Mouse (Mus musculus): ENCODE data around the gene Edc4. TPM values are rescaled to one million over a fixed set of nuclear protein-coding genes. Genes with fewer than 3 reads are reported as not detected.
A peak's percentile ranks its signal among the peaks of the same experiment; 100 is the strongest.

The Edc4 gene
- total RNA-seq (2015; ENCODE audit: low replicate concordance) (12.2 and 15.9 TPM in 2 replicates), total RNA-seq (2017; ENCODE audit: low replicate concordance) (22.1 and 25.5 TPM in 2 replicates)

DNA sequence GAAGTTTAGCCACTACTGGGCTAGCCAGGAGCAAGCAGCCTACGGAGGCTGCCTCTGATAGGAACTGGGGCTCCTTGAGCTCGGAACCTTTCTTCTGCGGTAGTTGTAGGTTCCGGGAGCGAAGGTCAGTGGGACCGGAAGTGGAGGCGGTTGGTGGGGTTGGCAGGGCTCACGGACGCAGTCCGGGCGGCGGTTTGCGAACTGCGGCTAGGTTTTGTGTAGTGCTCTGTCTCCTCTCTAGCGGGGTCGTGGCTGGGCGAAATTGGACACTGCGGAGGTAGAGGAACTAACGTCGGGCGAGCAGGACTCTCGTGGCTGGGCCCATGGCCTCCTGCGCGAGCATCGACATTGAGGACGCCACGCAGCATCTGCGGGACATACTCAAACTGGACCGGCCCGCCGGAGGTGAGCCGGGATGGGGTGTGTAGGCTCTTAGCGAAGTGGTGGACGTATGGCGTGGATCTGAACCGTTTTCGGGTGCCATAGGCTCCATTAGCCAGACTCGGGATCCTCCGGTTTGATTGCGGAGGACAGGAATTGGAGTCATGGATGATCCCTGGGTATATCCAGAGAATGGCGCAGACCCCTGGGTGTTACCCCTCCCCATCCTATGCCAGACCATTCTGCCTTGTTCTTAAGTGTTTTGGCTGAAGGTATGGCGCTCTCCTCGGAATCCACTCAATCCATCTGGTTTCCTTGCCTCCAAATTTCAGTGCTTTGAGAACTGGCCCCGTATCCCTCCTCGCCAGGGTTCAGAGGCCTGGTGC lies at the start of gene Edc4:
TSS of gene Edc4 (plus strand) at position 128 of the 767 bp plus-strand sequence.
- peak; percentile 97 for ATAC-seq (replicated peaks; ENCODE audit: low FRiP score, poor library complexity, severe bottlenecking)

DNA sequence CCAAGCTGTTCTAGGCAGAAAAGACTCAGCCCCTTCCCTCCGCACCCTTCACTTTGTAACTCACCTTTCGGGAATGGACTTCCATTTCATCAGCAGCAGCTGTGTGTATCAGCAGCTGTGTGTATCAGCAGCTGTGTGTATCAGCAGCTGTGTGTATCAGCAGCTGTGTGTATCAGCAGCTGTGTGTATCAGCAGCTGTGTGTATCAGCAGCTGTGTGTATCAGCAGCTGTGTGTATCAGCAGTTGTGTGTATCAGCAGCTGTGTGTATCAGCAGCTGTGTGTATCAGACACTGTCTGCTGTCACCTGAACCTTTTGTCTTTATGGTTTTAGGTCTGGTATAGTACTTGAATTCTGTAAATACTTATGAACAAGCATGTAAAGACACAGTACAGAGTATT lies 46.9 kb upstream of the Edc4 start:
- ATAC-seq (replicated peaks; ENCODE audit: low FRiP score, poor library complexity, severe bottlenecking), result peak; percentile 54

DNA sequence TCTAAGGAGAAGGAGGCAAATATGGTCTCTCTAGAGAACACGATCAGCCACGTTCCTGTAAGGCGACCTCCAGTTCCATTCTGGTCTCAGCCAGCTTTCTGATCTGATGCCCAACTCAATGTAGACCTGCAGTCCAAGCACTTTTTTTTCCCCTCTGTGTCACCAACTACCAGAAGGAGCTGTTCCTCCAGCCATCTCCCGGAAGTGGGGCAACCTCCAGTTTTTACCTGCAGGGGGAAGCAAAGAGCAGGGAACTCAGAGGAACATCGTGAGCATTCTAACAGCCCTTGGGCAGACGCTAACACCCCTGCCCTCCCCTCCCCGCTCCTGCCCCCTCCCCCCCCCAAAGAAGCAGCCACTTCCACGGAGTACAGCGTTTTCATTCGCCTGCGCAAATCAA lies 45.4 kb upstream of the Edc4 start:
- peak; percentile 90 for ATAC-seq (replicated peaks; ENCODE audit: low FRiP score, poor library complexity, severe bottlenecking)

DNA sequence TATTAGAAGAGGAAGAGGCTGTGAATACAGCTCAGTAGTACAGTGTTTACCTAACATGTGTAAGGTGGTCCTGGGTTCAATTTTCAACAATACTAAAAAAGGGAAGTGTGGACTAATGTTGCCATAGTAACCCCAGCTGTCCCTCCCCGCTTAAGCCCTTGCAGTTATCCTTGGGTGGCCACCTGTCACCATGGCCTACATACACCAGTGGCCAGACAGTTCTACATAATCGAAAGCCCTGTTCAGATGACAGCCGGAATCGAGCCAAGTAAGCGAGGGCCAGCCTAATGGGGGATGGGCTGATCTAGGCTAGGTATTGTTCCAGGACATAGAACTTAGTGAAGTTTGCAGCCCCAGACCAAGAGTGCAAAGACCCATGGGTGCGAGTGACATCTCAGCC lies 43.7 kb upstream of the Edc4 start:
- no peak for ATAC-seq (replicated peaks; ENCODE audit: low FRiP score, poor library complexity, severe bottlenecking)

DNA sequence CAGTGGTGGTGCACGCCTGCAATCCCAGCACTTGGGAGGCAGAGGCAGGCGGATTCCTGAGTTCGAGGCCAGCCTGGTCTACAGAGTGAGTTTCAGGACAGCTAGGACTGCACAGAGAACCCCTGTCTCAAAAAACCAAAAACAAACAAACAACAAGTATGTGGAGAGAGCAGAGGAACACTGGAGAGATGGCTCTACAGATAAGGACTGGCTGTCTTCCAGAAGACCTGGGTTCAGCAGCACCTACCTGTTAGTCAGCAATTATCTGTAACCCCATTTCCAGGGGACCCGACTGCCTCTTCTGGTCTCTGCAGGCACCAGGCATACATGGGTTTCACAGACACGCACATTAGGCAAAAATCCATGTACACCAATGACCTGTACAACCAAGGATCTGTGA lies 41.5 kb upstream of the Edc4 start:
- no peak for ATAC-seq (replicated peaks; ENCODE audit: low FRiP score, poor library complexity, severe bottlenecking)

DNA sequence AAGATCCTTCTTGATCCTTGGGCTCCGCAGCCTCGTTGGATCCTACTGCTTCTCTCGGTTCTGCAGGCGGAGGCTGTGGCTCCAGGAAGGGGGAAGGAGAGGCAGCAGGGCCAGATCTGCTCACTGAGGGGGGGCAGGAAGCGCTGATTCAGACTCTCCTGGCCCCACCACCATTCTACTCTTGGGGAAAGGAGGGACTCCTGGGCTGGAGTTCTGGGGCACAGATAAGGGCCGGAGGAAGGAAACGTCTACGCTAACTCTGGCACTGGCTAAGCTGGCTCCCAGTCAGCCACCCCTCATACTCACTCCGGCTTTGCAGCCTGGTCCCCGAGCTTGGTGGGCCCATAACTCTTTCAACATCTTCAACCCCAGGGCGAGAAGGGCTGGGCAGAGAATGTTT lies 34.0 kb upstream of the Edc4 start:
- no peak for ATAC-seq (replicated peaks; ENCODE audit: low FRiP score, poor library complexity, severe bottlenecking)

DNA sequence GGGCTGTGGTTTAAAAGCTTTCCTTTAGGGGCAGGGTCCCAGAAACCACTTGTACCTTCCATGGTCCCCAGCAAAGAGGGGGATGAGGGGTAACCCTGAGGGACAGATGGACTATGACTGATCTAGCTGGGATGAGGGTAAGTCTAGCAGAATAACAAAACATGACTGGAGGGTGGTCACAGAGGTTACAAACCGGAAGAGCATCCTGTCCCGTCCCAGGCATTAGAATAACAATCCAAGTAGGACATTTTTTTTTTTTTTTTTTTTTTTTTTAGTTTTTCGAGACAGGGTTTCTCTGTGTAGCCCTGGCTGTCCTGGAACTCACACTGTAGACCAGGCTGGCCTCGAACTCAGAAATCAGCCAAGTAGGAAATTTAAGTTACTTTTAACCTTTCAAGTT lies 30.7 kb upstream of the Edc4 start:
- no peak for ATAC-seq (replicated peaks; ENCODE audit: low FRiP score, poor library complexity, severe bottlenecking)

DNA sequence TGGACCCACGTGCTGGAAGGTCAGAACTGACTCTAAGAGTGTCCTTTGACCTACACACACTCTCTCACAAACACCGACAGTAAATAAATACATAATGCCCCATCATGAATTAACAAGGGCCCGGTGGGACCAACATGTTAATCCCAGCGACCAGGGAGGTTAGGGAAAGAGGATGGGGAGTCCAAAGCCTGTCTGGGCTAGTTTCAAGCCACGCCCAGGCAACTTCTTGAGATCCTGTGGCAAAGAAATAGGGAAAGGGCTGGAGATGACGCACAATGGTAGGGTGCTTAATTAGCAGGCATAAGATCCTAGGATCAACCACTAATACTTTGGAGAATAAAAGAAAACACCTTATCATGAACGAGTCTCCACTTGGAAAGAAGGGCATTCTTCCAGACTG lies 30.1 kb upstream of the Edc4 start:
- ATAC-seq (replicated peaks; ENCODE audit: low FRiP score, poor library complexity, severe bottlenecking), result no peak

DNA sequence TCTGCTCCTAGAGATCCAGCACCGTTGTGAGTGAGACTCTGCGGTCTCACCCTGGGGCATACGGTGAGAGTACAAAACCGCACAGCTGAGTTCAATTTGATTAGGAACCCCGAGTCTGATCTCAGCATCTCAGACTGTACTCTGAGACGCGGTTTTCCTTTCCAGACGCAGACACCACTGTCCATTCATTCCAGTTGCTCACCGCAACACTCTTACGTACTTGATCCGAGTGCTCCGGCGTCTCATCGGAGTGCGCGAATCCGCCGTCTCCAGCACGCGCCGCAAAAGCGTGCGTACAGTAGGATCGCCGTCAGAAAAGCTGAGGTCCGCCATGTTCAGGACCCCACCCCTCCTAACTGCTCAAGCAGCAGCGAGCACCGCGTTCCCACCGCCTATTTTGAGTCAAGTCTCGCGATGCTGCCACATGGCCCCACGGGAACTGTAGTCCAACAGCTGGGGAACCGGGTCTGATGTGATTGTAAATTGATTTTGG lies 29.0 kb upstream of the Edc4 start:
- ATAC-seq (replicated peaks; ENCODE audit: low FRiP score, poor library complexity, severe bottlenecking), result peak; percentile 79

DNA sequence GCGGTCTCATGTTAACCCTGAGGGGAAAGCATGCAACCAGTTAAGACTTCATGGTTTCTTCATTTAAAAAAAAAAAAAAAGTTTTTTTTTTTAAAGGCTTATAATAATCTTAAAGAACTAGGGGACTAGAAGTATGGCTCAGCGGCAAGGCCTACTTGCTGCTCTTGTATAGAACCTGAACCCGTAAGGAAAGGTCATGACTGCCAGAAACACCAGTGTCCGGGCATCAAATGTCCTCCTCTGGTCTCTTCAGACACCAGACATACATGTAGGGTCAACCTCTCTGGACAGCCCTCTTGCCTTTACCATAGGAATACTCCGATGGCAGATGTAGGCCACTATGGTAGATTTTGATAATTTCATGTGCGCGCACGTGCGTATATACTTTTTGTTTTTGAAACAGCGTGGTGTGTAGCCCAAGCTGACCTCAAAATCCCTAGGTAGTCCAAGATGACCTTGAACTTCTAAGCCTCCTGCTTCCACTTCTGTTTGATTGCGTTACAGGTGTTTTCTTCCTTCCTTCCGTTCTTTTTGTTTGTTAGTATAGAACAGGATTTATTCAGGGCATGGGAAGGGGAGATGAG lies 28.4 kb upstream of the Edc4 start:
- no peak for ATAC-seq (replicated peaks; ENCODE audit: low FRiP score, poor library complexity, severe bottlenecking)

DNA sequence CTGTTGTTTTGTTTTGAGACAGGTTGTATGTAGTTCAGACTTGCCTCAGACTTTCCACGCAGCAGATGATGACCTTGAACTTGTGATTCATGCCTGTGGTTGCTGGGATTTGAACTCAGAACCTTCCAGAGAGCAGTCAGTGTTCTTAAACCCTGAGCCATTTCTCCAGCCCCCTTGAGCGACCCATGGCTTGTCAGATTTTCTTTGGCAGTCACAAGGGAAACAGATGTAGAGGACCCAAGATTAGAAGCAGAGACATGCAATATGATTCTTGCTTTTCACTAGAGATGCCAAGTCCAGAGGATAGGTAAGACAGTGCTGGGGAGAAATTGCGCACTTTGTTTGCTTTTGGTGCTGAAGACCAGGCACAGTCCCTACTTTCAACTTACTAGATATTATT lies 27.5 kb upstream of the Edc4 start, which contains the start of gene Cenpt:
TSS of gene Cenpt (minus strand) at position 101 of the 400 bp plus-strand sequence.
- no peak for ATAC-seq (replicated peaks; ENCODE audit: low FRiP score, poor library complexity, severe bottlenecking)

DNA sequence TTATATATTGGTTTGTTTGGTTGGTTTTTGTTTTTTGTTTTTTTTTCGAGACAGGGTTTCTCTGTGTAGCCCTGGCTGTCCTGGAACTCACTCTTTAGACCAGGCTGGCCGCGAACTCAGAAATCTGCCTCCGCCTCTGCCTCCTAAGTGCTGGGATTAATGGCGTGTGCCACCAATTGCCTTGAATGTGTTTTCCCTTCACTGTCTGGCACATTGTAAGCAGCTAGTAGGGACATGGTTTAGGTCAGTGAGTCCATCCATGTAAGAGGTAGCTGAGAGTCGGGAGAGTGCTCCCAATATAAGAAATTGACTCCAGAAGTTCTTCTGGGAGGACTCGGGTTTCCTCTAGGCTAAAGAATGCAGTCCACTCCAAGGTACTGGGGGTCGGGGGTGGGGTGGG lies 26.4 kb upstream of the Edc4 start:
- ATAC-seq (replicated peaks; ENCODE audit: low FRiP score, poor library complexity, severe bottlenecking), result no peak

DNA sequence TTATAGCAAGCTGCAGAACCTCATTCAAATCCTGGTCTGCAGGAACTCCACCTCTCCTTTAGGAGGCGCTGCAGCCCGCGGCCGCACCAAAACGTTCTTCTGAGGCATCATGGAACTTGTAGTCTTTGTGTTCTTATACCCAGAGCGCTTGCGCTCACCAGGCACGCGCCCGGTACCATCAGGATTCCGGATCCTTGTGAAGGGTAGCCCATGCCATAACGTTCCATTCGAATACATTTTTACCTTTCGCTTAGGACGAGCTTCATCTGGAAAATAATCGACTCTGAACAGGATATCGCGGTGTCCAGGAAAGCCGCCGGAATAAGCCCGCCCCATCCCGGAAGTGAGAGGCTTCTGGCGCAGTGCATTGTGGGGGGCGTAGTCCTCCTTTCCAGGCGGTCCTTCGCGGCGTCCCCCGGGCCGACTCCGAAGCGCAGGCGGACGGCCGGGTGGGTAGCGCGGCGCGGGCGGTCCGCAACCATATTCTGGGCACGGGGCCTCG lies 25.9 kb upstream of the Edc4 start, which contains the start of gene Thap11:
TSS of gene Thap11 (plus strand) at position 418 of the 502 bp plus-strand sequence.
- ATAC-seq (replicated peaks; ENCODE audit: low FRiP score, poor library complexity, severe bottlenecking), result peak; percentile 73

DNA sequence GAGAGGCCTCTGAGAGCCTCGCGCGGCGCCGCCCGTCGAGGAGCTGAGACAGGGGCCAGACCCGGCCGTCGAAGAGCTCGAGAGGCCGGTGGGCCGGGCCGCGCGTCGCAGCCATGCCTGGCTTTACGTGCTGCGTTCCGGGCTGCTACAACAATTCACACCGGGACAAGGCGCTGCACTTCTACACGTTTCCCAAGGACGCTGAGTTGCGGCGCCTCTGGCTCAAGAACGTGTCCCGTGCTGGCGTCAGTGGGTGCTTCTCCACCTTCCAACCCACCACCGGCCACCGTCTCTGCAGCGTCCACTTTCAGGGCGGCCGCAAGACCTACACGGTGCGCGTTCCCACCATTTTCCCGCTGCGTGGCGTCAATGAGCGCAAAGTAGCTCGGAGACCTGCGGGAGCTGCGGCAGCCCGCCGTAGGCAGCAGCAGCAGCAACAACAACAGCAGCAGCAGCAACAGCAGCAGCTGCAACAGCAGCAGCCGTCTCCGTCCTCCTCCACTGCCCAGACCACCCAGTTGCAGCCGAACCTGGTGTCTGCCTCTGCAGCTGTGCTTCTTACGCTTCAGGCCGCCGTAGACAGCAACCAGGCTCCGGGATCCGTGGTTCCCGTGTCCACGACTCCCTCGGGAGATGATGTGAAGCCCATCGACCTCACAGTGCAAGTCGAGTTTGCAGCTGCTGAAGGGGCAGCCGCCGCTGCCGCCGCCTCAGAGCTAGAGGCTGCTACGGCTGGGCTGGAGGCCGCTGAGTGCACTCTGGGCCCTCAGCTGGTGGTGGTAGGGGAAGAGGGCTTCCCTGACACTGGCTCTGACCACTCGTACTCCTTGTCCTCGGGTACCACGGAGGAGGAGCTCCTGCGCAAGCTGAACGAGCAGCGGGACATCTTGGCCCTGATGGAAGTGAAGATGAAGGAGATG lies 25.2 kb upstream of the Edc4 start:
- ATAC-seq (replicated peaks; ENCODE audit: low FRiP score, poor library complexity, severe bottlenecking), result peak; percentile 5; the same call in 1 of the 2 replicates

DNA sequence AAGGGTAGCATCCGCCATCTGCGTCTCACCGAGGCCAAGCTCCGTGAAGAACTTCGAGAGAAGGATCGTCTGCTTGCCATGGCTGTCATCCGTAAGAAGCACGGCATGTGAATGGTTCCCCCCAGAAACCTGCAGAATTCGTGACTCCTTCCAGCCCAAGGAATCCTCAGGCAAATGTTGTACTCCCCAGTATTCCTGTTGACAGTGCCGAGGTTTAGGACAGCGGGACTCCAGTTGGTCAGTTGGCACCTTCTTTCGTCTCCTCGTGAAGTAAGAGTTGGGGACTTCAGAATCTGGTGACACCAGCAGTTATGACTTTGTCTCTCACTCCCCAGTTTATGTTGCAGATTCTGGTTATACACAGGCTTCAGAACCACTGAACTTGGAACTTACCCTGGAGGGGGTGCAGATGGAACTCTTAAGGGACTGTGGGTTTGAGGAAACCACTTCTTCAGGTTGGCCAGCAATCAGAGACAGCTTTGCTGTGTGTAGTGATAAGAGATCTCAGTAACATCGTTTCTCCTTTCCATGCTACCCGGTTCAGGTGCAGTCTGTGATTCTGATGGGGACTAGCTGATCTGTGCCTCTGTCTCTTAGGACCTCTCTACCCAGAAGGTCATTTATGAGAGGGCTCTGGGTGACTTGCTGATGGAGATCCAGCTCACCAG lies 24.4 kb upstream of the Edc4 start:
- ATAC-seq (replicated peaks; ENCODE audit: low FRiP score, poor library complexity, severe bottlenecking), result no peak

DNA sequence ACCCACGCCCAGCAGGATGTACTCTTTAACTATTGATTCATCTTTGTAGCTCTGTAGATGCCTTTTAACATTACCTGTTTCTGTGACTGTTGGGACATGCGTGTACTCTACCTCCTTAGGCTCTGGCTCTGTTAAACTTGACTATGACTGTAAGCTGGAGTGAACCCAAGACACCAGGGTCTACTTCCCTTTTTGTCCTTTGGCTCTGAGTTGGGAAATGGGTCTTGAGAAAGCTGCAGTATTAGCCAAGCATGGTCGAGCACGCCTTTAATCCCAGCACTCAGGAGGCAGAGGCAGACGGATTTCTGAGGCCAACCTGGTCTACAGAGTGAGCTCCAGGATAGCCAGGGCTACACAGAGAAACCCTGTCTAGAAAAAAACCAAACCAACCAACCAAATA lies 22.2 kb upstream of the Edc4 start:
- ATAC-seq (replicated peaks; ENCODE audit: low FRiP score, poor library complexity, severe bottlenecking), result no peak

DNA sequence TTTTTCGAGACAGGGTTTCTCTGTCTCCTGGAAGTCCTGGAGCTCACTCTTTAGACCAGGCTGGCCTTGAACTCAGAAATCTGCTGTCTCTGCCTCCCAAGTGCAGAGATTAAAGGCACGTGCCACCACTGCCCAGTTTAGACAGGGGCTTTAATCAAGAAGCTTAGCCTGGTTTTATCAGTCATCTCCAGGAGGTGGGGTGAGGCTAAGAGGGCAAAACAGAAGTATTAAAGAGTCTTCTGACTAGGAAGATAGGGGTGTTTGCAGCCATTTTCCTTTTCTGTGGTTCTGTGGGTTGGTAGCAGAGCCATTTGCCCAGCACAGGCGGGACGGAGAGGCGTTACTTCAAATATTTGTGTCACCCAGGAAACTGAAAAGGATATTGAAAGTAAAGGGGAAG lies 21.4 kb upstream of the Edc4 start:
- peak; percentile 36 for ATAC-seq (replicated peaks; ENCODE audit: low FRiP score, poor library complexity, severe bottlenecking)

DNA sequence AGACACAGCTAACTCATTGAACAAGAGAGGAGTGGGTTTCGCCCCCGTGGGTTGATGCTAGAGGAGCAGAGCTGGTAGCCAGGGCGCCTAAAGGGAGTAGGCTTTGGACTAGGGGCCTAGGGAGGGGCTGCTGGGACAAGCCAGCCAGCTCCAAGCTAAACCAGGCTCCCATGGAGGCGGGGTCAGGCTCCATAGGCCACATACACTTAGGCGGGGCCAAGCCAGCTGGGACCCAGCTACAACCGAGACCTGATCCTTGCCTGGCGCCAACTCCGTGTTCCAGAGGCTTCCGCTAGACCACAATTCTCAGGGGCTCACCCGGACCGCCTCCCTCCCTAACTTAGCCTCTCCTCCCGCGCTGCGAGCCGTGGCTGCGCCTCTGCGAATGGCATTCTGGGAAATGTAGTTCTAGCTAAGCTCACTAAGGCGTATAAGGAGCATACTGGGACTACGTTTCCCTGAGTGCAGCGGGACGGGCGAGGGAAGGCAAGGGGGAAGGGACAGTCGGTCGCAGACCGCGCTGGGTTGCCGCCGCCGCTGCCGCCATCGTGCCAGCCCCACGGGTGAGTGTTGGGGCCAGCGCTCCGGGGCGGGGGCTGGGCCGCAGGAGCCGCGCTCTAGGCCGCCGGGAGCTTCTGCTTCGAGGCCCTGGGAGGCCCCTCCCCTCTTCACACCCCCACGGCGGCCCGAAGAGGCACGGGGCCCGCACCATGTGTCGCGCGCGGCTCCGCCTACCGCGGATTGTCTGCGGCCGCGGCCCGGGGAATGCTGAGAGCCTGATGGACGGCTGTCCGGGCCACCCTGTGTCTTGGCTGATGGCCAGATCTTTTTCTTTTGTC lies 20.3 kb upstream of the Edc4 start, which contains the start of gene Nutf2:
TSS of gene Nutf2 (plus strand) at position 438 of the 839 bp plus-strand sequence.
- peak; percentile 86 for ATAC-seq (replicated peaks; ENCODE audit: low FRiP score, poor library complexity, severe bottlenecking)
